Mouse (Mus musculus): ENCODE data around the gene Ankrd11.
"Not testable (repeated sequence)": the region's sequence is repeated elsewhere in the genome, so short reads cannot be mapped to it uniquely, and the experiment has no call there.

The Ankrd11 gene

DNA sequence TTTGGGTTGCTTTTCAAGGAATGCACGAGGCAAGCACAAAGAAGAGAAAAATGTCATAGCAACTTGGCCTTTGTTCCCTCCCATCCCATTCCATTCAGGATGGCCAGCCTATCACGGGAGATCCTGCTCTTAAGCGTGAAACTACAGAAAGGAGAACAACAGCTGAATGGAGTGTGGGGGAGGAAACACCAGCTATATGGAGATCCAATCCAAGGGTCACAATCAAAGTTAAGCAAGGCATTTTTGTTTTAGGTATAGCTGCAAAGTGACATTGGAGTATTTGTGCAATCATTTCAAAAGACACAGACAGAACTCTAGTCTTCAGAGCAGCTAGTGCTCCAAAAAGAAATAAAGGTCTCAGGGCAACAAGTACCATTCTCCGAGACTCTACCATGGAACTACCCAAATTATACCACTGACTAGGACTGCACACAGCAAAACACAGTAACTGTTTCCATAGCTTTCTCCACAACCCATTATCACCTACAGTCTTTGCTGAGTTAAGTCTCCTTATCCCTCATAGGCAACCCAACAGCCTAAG lies 1.9 kb downstream of the Ankrd11 start:
- no peak for DNase-seq (ENCODE audit: extremely low read depth, low read depth)

DNA sequence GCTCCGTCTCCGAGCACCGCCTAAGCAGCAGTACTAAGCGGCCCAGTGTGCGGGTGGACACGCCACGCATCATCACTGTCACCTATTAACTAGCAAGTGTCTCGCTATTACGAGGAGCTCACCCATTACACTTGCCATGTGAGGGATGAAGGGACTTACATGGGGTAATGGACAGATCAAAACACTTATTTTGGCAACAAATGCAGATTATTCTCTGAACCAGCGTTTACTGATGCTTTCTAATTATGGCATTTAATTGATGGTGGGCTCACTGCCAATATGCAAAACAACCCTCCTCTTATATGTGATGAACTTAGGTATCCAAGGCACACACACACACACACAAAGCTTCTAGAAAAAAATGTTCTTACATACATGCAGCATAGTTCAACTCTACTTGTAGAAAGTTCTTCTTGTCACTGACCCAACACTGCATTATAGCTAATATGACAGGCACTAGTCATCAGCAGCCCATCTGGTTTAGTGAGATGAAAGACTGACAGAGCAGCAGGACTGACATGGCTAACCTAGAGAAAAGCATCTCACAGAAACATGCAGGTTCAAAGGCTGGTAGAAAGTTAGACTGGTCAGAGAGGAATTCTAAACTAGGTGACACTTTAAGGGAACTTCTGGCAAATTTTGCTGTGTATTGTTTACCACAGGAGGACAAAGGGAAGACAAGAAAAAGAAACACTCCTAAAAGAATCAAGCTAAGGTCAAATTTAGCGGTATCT lies 2.5 kb downstream of the Ankrd11 start:
- DNase-seq (ENCODE audit: extremely low read depth, low read depth), result no peak

DNA sequence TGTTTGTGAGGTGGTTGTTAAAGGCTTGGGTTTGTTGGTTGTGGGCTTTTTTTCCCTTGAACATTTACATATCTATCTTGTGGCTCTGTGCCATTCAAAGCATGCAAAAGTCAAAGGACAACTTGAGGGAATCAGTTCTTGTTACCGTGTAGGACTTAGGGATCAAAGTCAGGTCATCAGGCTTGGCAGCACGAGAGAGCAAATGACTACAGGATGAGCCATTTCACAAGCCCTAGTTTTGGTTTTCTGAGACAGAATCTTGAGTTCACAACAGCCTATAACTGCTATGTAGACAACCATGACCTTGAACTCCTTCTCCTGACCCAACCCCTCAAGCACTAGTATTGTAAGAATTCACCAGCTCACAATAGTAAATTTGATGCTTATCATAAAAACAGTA lies 3.7 kb downstream of the Ankrd11 start:
- no peak for DNase-seq (ENCODE audit: extremely low read depth, low read depth)

DNA sequence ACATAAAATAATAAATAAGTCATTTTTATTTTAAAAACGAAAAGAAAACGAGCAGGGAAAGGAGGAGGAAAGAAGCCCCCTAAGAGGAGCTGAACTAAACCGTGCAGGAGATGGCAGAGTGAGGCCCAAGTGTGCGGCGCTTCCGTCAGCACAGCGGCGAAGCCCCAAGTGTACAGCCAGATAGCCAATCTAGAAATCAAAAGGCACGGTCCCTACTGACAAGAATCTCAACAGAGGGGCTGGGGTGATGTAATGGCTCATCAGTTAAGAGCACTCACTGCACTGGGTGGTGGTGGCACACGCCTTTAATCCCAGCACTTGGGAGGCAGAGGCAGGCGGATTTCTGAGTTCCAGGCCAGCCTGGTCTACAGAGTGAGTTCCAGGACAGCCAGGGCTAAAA lies 4.6 kb downstream of the Ankrd11 start:
- no peak for DNase-seq (ENCODE audit: extremely low read depth, low read depth)

DNA sequence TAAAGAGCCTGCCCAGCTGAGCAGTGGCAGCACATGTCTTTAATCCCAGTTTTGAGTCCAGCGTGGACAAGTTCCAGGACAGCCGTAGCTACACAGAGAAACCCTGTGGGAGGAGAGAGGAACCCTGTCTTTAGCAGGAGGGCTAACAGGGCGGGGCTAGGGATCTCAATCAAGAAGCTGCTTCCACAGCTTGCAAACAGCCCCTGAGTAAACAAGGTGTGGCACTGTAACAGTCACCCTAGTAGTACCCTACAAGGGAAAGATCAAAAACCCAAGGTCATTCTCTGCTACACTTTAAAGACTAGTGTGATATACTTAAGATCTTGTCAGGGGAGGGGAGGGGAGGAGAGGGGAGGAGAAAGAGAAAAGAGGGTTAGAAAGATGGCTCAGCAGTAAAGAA lies 5.1 kb downstream of the Ankrd11 start:
- DNase-seq (ENCODE audit: extremely low read depth, low read depth), result peak; percentile 33

DNA sequence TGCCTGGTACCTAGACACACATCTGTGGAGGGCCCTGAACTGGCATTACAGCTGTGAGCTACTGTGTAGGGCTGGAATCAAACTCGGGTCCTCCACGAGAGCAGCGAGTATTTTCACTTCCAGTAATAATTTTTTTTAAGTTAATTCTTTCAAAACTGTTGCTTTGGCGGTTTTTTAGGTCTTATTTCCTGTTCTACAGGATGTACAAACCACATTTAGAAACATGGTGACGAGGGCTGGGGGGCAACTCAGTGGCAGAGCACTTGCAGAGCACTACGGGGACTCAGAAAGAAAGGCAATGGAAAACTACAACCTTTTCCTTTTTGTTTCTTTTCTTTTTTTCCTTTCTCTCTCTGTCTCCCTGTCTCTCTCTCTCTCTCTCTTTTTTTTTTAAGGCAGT lies 7.9 kb downstream of the Ankrd11 start:
- DNase-seq (ENCODE audit: extremely low read depth, low read depth), result no peak

DNA sequence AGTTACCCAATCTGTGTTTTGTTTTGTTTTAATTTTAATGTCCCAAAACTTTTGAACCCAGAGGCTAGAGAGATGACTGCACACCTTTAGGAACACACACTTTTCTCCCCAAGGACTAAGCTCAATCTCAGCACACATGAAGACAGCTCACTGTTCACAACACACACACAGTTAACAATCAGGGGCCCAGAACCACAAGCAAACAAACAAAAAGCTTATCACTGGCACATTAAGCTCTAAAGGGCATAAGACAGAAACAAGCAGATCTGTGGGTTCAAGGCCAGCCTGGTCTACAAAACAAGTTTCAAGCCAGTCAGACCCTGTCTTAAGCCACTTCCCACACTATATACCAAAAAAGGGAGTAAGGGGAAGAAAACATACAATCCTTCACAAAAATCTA lies 8.6 kb downstream of the Ankrd11 start:
- no peak for DNase-seq (ENCODE audit: extremely low read depth, low read depth)

DNA sequence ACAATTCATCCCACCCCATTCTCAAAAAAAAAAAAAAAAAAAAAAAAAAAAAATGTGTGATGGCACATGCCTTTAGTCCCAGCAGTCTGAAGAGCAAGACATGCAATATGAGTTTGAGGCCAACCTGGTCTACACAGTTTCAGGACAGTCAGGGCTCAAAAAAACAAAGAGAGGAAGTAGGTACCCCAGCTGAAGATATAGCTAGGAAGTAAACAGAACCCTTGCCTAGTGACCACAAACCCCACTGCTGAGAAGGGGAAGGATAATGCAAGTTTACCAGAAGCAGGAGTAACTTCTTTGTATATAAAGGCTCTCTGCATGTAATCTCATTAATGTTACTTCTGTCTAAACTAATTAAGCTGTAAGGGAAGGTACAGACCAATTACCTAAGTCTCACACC lies 9.3 kb downstream of the Ankrd11 start:
- peak; percentile 78 for DNase-seq (ENCODE audit: extremely low read depth, low read depth)

DNA sequence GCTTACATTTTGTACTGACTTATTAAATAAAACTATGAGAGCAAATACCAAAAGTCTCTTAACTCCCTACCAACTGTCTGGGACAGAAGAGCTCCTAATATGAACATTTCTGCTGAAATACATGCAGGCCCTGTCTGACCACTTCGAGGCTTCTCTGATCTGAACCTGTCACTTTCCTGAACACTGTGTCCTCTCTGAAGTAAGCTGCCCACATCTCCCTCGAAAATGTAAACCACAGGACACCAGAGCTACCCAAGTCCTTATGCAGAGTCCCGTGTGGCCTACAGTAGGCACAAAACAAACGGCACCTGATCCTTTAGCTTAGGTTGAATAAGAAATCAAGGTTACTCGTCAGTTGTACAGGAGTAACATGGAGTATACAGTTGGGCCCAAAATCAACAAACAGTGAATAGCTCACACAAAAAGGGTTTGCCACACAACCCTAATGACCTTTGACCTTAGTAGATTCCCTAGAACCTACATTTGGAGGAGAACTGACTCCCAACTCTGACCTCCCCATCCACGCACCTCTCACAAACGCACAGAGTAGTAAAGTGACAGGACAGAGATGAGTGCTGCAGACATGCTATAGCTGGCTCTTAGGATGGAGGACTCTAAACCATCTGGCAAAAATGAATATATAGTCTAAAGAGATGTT lies 10.6 kb downstream of the Ankrd11 start:
- no peak for DNase-seq (ENCODE audit: extremely low read depth, low read depth)

DNA sequence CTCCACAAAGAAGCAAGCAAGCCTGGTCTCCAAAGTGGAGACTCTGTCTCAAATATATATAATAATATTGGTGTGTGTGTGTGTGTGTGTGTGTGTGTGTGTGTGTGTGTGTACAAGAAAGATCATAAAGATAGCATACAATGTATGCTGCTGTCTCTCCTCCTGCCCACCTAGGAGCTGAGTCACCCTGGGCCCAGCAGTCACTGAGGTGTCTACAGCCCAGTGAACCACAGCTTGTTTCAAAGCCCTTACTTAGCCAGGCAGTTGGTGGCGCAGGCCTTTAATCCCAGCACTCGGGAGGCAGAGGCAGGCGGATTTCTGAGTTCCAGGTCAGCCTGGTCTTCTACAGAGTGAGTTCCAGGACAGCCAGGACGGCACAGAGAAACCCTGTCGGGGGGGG lies 12.0 kb downstream of the Ankrd11 start:
- not testable (repeated sequence) for DNase-seq (ENCODE audit: extremely low read depth, low read depth)

DNA sequence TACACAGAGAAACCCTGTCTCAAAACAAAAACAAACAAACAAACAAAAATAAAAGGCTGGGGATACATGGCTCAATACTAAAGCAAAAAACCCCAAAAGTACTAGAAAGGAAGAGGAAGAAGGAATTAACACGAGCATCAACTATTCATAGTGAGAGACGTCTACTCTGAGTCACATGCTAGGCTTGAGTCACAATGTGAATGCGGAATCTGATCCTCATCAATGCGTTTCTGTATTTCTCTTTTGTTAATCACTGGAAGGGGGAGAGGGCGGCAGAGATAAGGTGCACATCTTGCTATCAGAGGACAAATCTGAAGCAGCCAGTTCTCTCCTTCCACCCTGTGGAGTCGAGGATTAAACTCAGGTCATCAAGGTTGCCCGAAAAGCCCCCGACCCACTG lies 14.3 kb downstream of the Ankrd11 start:
- no peak for DNase-seq (ENCODE audit: extremely low read depth, low read depth)

DNA sequence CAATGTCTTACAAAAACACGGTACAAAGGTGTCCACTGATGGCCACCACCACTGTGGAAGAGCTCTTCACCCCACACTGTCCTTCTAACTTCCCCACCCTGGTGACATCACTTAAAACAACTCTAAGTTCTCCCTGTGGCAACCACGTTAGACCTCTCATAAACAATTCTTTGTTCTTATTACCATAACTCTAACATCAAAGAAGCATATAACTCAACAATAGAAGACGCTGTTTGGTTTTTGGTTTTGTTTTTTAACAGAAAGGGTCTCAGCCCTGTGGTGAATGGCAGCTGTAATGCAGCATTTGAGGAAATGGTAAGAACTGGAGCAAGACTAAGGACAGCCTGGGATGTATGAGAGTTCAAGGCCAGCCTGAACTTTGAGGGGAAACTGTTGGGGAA lies 16.1 kb downstream of the Ankrd11 start:
- DNase-seq (ENCODE audit: extremely low read depth, low read depth), result no peak

DNA sequence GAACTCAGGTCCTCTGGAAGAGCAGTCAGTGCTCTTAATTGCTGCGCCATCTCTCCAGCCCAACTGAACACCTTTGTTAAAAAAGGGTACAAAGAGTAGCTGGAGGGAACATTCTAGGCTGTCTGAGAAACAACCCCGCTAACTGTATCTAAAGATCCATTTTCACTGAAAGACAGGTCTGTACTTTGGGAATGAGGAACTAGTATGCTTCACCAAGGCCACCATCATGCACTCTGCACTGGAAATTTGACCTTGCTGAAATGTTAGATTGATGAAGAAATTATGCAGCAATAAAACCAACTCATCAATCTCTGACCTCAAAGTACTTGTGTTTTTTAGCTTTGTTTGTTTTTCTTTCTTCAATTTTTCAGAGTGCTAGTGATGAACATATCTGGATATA lies 17.9 kb downstream of the Ankrd11 start:
- no peak for DNase-seq (ENCODE audit: extremely low read depth, low read depth)

DNA sequence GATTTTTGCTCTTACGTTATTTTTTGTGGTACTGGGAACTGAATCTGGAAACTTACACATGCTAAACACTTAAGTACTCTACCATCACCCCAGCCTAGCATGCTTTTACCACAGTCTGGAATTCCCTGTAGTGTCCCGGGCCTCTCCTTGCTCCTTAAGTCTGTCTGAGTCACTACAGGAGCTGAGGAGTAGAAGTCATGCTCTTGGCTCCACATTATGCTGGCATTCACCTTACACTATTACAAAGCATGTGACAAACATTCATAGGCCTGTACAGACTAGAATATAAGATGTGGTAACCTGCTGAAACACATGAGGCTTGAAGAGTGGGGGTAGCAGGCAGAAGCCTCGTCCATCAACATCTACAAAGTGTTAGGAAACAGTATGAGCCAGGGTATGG lies 19.4 kb downstream of the Ankrd11 start:
- DNase-seq (ENCODE audit: extremely low read depth, low read depth), result no peak

DNA sequence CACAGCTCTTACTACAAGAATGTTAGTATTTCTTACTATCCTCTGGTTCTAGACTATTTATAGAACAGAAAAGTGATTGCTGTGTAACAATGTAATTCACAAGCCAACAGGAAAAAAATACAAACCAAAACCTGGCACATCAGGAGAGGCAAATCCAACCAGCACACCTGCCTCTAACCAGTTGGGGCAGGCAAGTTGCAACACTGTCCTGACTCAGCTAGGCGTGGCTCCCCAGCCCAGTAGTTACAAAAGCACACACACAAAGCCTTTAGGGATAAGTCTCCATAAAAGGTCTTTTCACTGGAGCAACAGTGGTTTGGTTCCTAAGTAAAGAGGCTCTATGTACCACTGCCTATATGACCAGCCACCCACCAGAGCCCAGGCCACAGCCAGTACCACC lies 20.8 kb downstream of the Ankrd11 start:
- DNase-seq (ENCODE audit: extremely low read depth, low read depth), result no peak

DNA sequence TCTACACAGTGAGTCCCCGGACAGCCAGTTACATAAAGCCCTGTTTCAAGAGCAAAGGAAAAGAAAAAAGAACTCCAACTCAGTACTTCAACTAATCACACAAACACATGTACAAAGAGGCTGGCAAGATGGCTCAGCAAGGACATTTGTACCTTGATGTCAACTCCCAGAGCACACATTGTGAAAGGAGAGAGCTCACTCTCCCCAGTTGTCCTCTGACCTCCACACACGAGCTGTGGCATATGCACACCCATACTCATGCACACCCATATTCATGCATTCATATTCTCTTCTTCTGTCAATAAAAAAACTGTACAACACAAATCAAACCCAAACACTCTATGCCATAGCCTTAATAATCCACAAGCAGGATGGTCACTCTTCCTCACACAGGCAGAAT lies 21.2 kb downstream of the Ankrd11 start:
- DNase-seq (ENCODE audit: extremely low read depth, low read depth), result no peak

DNA sequence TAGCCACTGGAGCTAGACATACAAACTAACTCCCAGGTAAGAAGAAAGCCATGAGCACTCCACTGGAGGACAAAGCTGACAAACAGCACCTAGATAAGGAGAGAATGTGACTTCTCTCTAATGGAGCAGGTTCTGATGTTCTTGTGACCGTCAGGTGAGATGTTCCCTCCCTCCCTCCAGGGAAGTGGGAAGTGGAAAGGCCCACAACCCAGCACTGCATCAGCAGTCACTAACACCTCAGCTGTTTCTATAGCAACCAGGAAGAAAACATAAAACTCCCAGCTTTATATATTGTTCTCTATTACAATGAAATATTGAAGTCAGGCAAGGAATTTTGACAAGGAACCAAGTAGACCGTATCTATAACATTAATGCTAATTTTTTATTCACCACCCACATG lies 22.0 kb downstream of the Ankrd11 start:
- DNase-seq (ENCODE audit: extremely low read depth, low read depth), result no peak

DNA sequence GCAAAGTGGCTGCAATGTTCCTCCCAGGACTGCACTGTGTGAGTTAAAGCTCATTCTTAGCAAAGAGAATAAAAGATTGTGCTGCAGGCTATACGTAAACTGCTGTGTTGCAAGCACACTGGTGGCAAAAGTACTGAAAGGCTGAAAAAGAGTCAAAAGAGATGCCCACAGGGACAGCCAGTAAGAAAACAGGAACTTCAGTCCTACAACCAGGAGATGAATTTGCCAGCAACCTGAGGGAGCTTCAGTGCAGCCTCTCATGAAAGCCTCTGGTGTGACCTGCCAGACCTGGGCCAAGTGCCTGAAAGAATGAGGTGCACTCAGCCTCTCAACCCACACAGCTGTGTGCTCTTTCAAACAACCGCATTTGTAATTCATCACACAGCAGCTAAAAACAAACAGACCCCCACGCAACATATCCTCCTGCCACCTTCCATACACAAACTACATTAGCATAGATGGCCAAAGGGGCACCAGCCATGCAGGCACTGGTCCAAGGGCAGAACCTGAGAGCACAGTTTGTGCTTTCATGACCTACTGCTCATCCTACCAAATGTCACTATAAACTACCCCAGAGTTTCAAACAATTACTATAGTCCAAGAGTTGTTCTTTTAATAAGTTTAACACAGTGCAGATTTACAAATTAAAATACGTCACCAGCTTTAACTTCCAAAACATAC lies 23.5 kb downstream of the Ankrd11 start:
- DNase-seq (ENCODE audit: extremely low read depth, low read depth), result no peak

DNA sequence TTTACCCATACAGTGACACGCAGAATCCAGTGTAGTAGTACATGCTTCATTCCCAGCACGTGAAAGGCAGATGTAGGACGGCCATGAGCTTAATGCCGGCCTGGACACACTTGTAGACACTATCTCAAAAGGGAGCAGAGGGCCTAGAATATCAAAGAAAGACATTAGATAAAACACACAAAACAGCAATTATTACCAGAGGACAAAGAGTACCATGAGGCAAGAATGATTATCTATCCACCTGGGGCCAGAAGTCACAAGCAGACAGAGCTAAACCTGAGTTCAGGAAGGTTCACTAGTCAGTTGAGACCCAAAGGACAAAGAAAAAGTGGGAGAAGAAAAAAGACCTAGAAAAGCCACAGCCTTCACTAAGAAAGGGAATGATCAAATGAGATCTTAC lies 24.9 kb downstream of the Ankrd11 start:
- DNase-seq (ENCODE audit: extremely low read depth, low read depth), result no peak

DNA sequence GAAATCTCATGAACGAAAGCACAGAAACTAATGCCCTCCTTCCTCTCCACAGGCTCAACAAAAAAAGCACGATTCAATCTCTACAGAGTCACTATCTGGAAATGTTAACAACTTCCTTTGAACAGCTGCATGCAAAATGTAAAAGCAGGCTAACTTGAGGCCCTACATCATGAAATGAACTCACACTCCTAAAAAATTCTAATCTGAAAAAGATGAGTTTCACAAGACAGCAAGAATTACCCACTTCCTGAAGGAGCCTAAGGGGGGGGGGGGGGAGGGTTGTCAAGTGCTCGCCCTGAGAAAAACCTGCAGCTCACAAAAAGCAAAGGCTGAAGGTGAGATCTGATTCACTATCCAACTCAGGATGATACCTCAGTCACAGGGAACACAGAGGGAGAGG lies 27.0 kb downstream of the Ankrd11 start:
- DNase-seq (ENCODE audit: extremely low read depth, low read depth), result no peak

DNA sequence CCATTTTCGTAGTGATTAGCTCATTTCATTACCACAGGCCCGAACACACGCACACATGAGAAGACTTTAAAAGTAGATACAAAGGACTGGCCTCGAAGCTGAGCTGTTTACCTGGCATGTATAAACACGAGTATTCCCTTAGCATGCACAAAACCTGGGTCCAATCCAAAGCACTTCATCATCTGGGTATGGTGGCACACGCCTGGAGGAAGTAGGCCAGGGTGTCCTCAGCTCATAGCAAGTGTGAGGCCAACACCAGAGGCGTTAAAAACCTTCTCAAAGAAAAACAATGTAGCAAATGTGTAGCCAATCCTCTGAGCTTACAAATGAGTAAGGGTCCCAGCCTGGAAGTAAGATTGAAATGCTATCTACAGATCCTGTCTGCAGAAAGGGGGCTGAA lies 27.6 kb downstream of the Ankrd11 start:
- no peak for DNase-seq (ENCODE audit: extremely low read depth, low read depth)

DNA sequence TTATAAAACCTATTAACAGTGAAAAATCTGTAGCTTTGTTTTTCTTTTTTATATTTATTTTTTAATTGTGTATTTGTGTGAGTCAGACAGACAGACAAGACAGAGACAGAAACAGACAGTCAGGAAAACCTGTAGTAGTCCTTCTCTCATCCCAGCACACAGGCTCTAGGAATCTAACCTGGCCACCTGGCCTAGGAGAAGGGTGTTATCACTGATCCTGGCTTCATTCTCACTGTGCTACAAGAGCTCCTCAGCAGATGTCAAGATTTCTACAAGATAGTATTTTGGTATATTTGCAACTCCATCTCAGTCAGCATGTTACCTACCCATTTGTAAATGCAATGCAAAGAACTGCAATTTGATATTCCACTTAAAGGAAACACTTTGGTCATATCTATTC lies 30.8 kb downstream of the Ankrd11 start:
- no peak for DNase-seq (ENCODE audit: extremely low read depth, low read depth)

DNA sequence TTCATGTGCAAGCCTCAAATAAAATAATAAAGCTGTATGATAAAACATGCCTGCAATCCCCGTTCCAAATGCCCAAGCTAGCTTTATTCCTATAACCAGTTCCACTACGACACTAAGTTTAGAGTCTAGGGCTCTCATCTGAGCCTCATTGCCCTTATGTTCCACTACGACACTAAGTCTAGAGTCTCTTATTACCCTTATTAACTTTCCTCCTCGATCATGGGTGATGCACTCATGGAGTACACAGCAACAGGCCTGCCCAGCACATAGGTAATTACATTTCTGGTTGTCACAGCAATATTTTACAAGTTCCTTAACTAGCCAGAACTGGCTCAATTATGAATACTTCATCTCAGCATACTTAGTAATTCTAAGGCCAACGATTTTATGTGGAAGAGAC lies 36.3 kb downstream of the Ankrd11 start:
- no peak for DNase-seq (ENCODE audit: extremely low read depth, low read depth)
